Mouse (Mus musculus) intestine, embryonic 15.5 days (tissue): ENCODE results near the gene Mical1. TPM values are rescaled to one million over a fixed set of nuclear protein-coding genes. Genes with fewer than 3 reads are reported as not detected.

Source experiments
- ATAC-seq: fragments of 200-750 bp; cut with Nextera tagmentation; 2 replicates; pipeline ENCODE4 v1.8.0; 2017; ENCODE audit warnings: moderate TSS enrichment, moderate library complexity
- H3K27ac ChIP-seq: fragments of 300-500 bp; sonication (generic); 2 replicates; pipeline ENCODE4 v1.5.1; 2015; ENCODE audit warnings: mild to moderate bottlenecking, inconsistent platforms
- H3K27me3 ChIP-seq: fragments of 300-500 bp; sonication (generic); replicated peaks from 2 replicates; pipeline ENCODE4 v1.6.1; 2015; ENCODE audit warnings: inconsistent platforms
- H3K36me3 ChIP-seq: fragments of 300-500 bp; sonication (generic); 2 replicates; pipeline ENCODE4 v1.6.1; 2015; ENCODE audit warnings: inconsistent platforms
- H3K4me1 ChIP-seq: fragments of 300-500 bp; sonication (generic); replicated peaks from 2 replicates; pipeline ENCODE4 v1.6.1; 2015; ENCODE audit warnings: inconsistent platforms
- H3K4me2 ChIP-seq: fragments of 300-500 bp; sonication (generic); replicated peaks from 2 replicates; pipeline ENCODE4 v1.6.1; 2015; ENCODE audit warnings: mild to moderate bottlenecking, inconsistent platforms
- H3K4me3 ChIP-seq: fragments of 300-500 bp; sonication (generic); replicated peaks from 2 replicates; pipeline ENCODE4 v1.5.1; 2015; ENCODE audit warnings: inconsistent platforms
- H3K9ac ChIP-seq: fragments of 300-500 bp; sonication (generic); 2 replicates; pipeline ENCODE4 v1.6.1; 2015; ENCODE audit warnings: inconsistent platforms
- H3K9me3 ChIP-seq: fragments of 300-500 bp; sonication (generic); 2 replicates; pipeline ENCODE4 v1.6.1; 2016; ENCODE audit warnings: inconsistent platforms
- WGBS: fragments of 180-500 bp; shearing (Covaris S2); methylation state at CpG from one replicate; pipeline ENCODE4 v1.1.7; 2015; 5-methylcytosine and 5-hydroxymethylcytosine counted together
- polyA plus RNA-seq: library from polyadenylated mRNA; unstranded; fragments of >200 nt; fragmentation: Nextera tagmentation; extraction: Ambion mirVana; gene quantifications from 2 replicates; pipeline ENCODE4 v1.2.1, GENCODE M21; 2015

The Mical1 gene
- polyA plus RNA-seq, 1 experiment from 2014 or later: 26.6 TPM

DNA sequence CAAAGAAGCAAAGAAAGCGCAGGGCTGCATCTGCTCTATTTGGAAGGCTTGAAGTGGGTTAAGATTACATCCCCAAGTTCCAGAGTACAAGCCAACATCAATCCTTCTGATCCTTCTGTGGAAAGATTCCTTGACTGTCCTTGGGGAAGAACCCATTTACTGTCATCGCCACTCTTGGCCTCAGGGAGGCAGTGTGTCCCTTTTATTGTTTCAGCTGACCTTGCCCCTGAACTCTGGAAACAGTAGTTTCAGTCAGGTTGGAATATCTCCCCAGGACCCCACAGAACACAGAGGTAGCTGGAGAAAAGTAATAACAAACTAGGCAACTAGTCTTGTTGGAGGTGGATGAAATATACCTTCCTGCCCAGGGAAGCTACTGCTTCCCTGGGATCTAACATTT is 33.0 kb downstream of the Mical1 start:
- H3K27me3 ChIP-seq: no peaks in the 10 kb centered on the region
- H3K9ac ChIP-seq: no peak overlapping the region
- ATAC-seq: no peak
- H3K4me1 ChIP-seq: no peaks in the 10 kb centered on the region
- no peak overlapping the region for H3K4me3 ChIP-seq
- no peaks in the 10 kb centered on the region for H3K9me3 ChIP-seq
- no peaks in the 10 kb centered on the region for H3K36me3 ChIP-seq
- WGBS: 31% methylated on average over 2 of the region's 2 CpGs
- no peak overlapping the region for H3K4me2 ChIP-seq
- H3K27ac ChIP-seq: no peak overlapping the region

DNA sequence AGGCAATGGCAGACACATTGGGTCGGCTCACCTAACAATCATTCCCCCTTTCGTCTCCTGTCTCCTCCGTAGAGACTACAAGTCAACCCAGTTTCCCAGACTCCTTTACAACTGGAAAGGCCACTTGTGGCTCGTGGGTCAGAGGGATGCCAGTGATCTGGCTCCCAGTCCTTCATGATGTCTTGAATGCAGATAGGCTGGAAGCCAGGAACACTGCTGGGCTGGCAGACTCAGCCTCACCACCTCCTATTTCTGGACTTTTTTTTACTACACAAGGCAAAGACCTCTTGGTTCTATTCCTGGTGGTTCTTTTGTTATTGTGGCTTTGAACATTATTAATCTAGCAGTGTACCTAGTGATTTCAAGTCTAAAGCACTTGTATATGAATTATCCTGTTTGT is 38.2 kb downstream of the Mical1 start:
- no peak overlapping the region for H3K9ac ChIP-seq
- H3K4me3 ChIP-seq: no peak overlapping the region
- no peak overlapping the region for H3K4me2 ChIP-seq
- no peak overlapping the region for H3K27ac ChIP-seq
- ATAC-seq: no peak
- no peaks in the 10 kb centered on the region for H3K36me3 ChIP-seq
- H3K9me3 ChIP-seq: no peaks in the 10 kb centered on the region
- H3K4me1 ChIP-seq: no peaks in the 10 kb centered on the region
- no peaks in the 10 kb centered on the region for H3K27me3 ChIP-seq
- 79% methylated on average over 4 of the region's 4 CpGs for WGBS

DNA sequence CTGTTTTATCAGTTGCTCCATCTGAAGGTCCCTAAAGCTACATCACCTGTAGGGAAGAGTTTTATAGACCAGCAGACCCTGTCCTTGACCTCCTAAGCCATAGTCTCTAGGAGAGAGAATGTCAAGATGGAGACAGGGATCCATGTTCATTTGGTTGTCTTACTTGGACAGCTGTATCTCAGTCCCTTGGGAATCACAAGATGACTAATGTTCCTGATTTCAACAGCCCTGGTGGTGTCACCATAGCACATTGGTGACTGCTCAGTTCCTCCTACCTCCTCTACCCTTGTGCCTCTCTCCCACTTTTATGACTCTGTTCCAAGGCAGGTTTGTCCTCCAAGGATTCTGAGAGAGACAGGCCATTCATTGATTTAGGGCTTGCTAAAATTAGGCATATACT is 38.8 kb downstream of the Mical1 start:
- Histone ChIP-seq H3K4me3 (no peak overlapping the region), H3K27me3 (no peaks in the 10 kb centered on the region), H3K27ac (no peak overlapping the region), H3K4me1 (no peaks in the 10 kb centered on the region), H3K9ac (no peak overlapping the region), H3K4me2 (no peak overlapping the region), H3K36me3 (no peaks in the 10 kb centered on the region), H3K9me3 (no peaks in the 10 kb centered on the region)
- no peak for ATAC-seq

DNA sequence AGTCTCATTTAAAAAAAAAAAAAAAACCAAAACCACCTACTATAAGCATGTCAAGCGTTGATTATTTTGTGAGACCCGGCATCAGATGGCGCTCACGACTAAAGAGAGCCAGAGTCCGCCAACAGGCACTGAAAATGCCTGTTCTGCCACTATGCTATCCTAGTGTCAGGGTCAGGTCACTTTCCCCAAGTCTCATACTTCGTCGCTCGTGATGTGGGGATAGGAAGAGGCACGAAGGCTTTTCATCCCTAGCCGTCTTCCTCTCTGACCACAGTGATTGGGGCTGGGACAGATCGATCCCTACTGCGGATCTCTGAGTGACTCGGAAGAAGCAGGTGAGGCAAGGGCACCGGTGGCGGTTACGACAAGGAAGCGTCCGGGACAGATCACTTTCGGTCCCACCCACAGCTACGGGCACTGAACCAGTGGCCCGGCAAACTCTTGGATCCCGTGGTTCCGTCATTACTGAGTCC is 42.4 kb downstream of the Mical1 start:
- Histone ChIP-seq H3K9ac (peak overlapping the region; percentile 47), H3K4me1 (0 out of 2 replicates have a peak, but pooled peaks cover 4% of the 10 kb centered on the region), H3K36me3 (no peaks in the 10 kb centered on the region), H3K27ac (peak overlapping the region; percentile 94), H3K4me3 (peak overlapping the region; percentile 96), H3K9me3 (no peaks in the 10 kb centered on the region), H3K27me3 (no peaks in the 10 kb centered on the region), H3K4me2 (peak overlapping the region; percentile 73)
- 0% methylated on average over 23 of the region's 23 CpGs for WGBS
- ATAC-seq: peak; percentile 80

DNA sequence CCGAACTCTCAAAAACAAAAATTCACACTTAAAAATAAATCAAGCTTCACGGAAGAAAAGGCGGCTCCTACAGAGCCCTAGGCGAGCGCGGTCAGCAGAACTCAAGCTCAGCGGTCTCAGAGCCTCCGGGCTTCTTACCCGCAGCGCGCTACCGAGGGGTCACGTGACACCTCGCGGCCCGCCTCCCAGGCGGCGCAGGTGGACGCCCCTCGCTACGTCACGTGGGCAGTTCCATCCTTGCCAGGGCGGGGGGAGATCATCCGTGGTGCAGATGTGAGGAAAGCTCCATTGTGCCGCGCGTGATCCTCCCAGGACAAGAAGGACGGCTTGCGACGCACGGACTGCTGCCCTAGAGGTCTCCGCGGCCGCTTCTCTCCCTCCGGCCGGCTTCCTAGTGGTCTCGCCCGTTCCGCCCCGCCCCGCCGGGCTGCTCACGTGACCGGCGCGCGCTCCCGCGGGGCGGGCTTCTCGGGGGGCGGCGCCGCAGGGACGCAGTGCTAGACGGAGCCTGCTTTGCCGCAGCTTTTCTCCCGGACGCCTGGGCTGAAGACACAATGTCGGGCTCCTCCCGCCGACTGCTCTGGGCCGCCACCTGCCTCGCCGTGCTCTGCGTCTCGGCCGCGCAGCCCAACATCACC is 43.0 kb downstream of the Mical1 start, which contains the start of gene Cd164:
TSS of gene Cd164 (plus strand) at position 434 of the 638 bp plus-strand sequence.
- Histone ChIP-seq H3K9ac (peak within 1 kb of the TSS; percentile 94), H3K4me2 (peak within 1 kb of the TSS; percentile 73), H3K4me1 (0 out of 2 replicates have a peak, but pooled peaks cover 7% of the 10 kb centered on the region), H3K36me3 (no peaks in the 10 kb centered on the region), H3K9me3 (no peaks in the 10 kb centered on the region), H3K4me3 (peak within 1 kb of the TSS; percentile 96), H3K27me3 (no peaks in the 10 kb centered on the region), H3K27ac (peak within 1 kb of the TSS; percentile 94)
- ATAC-seq: peak; percentile 95
- WGBS: 0% methylated on average over 68 of the region's 69 CpGs

DNA sequence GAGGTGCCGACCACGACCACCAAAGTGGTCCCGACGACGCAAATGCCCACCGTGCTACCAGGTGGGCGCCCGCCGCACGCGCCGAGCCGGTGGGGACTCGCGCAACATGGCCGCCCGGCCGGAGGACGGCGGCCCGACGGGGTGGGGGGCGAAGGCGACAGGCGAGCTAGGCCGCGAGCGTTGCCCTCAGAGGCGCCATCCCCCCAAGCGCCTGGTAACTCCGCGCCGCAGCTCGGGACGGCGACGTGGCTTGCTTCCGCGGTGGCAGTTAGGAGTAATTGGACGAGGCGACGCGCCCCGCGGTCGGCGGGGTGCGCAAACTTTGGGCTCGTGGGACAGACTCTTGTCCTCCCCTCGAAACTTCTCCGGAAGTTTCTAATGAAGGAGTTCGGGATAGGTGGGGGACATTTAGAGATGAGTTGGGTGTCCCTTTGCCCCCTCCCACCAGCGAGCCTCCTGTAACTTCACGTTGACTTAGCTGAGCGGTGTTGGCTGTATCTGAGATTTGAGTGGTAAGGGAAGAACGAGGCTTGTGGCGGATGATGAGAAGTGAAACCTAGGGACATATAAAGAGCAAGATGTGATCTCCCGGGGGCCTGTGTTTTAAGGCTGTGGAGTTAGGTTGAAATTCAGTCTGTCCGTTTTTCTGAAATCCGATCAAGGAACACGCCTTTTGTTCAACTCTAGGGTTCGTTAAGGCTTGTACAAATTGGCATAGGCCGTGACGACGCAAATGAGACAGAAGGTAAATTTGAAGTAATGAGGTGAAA is 43.7 kb downstream of the Mical1 start:
- H3K4me1 ChIP-seq: 0 out of 2 replicates have a peak, but pooled peaks cover 7% of the 10 kb centered on the region
- under 1% methylated on average over 64 of the region's 65 CpGs for WGBS
- peak; percentile 64 for ATAC-seq

DNA sequence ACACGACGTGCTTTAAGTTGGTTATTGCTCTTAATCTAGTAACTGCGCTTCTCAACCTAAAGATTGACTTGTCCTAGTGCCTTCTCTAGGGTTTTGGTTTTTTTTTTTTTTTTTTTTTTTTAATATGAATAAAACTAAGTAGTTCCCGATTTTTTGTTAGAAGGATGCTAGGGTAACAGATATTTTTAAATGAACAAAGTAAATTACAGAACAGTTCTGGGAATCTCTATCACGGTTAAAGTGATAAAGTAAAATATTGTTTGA is 44.2 kb downstream of the Mical1 start:
- no peaks in the 10 kb centered on the region for H3K9me3 ChIP-seq
- WGBS: under 1% methylated on average over 5 of the region's 5 CpGs
- H3K4me2 ChIP-seq: peak overlapping the region; percentile 73
- H3K36me3 ChIP-seq: peaks cover 4% of the 10 kb centered on the region; the same call in 1 of the 2 replicates
- ATAC-seq: no peak
- peak overlapping the region; percentile 96 for H3K4me3 ChIP-seq
- peak overlapping the region; percentile 94 for H3K9ac ChIP-seq
- no peak overlapping the region for H3K27ac ChIP-seq
- H3K4me1 ChIP-seq: peaks cover 9% of the 10 kb centered on the region; the same call in 1 of the 2 replicates
- H3K27me3 ChIP-seq: no peaks in the 10 kb centered on the region

More for the DNA sequence above, 43.7 kb downstream of the Mical1 start:
- no peaks in the 10 kb centered on the region for H3K27me3 ChIP-seq
- H3K27ac ChIP-seq: peak overlapping the region; percentile 94
- no peaks in the 10 kb centered on the region for H3K9me3 ChIP-seq
- H3K4me3 ChIP-seq: peak overlapping the region; percentile 96
- peaks cover 4% of the 10 kb centered on the region; the same call in 1 of the 2 replicates for H3K36me3 ChIP-seq
- peak overlapping the region; percentile 94 for H3K9ac ChIP-seq
- H3K4me2 ChIP-seq: peak overlapping the region; percentile 73

DNA sequence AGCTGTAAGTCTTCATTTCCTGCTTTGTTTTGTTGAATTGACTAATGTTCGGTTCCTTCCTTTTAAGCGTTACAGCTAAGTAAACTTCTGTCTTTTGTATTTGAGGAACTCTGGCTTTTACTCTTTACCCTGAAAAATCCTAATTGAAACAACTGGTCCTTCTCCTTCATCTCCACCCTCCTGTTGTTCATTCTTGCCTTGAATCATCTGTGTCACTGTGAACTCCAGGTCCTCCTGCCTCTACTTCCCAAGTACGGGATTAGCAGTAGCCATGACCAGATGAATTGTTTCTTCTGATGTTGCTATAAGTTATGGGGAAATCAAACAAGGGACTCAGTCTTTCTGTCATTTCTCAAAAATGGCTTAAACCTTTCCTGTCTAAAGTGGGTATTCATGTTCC is 47.3 kb downstream of the Mical1 start:
- Histone ChIP-seq H3K9me3 (no peaks in the 10 kb centered on the region), H3K27ac (no peak overlapping the region), H3K4me3 (no peak overlapping the region), H3K9ac (no peak overlapping the region), H3K4me2 (no peak overlapping the region), H3K27me3 (no peaks in the 10 kb centered on the region), H3K4me1 (peaks cover 10% of the 10 kb centered on the region; the same call in 1 of the 2 replicates), H3K36me3 (peaks cover 10% of the 10 kb centered on the region; the same call in 1 of the 2 replicates)
- 55% methylated on average over 3 of the region's 3 CpGs for WGBS
- ATAC-seq: no peak

DNA sequence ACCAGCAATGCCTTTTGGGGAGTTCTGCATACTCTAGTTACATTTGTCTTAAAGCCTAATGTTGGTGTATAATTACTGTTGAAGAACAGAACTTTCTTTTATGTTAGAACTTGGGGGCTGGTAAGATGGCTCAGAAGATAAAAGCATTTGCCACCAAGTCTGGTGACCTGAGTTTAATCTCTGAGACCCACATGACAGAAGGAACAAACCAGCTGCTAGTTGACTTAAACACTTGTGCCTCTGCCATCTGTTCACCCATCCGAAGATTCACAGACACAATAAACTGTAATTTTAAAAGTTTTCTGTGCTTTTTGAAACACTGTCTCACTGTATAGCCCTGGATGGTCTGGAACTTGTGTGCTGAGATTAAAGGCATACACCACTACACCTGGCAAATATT is 49.6 kb downstream of the Mical1 start:
- Histone ChIP-seq H3K4me3 (no peak overlapping the region), H3K9me3 (no peaks in the 10 kb centered on the region), H3K27me3 (no peaks in the 10 kb centered on the region), H3K9ac (no peak overlapping the region), H3K4me1 (peaks cover 10% of the 10 kb centered on the region; the same call in 1 of the 2 replicates), H3K4me2 (no peak overlapping the region), H3K27ac (no peak overlapping the region), H3K36me3 (peaks cover 15% of the 10 kb centered on the region; the same call in 1 of the 2 replicates)
- 68% methylated on average over 1 of the region's 1 CpGs for WGBS
- no peak for ATAC-seq

DNA sequence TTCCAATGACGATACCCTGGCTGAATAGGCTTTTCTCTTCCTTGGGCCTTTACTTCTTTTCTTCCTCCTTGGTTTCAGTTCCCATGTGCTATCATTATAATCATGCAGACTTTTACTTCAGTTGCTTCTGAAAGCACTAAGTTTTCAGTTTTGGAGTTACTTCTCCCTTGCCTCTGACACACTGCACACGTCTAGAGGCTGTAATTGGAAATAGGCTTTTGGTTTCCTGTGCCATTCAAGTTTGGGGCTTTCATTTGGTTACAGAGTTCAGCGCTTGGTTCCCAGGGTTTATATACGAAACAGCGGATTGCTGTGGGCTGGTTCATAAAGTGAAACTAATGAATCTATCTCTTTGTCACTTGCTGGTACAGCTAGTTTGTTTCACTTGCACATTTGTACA is 53.9 kb downstream of the Mical1 start:
- Histone ChIP-seq H3K27ac (no peak overlapping the region), H3K27me3 (no peaks in the 10 kb centered on the region), H3K9me3 (no peaks in the 10 kb centered on the region), H3K4me1 (peaks cover 3% of the 10 kb centered on the region; the same call in 1 of the 2 replicates), H3K9ac (no peak overlapping the region), H3K36me3 (peaks cover 21% of the 10 kb centered on the region; the same call in 1 of the 2 replicates), H3K4me3 (no peak overlapping the region), H3K4me2 (no peak overlapping the region)
- WGBS: 85% methylated on average over 5 of the region's 5 CpGs
- ATAC-seq: no peak

DNA sequence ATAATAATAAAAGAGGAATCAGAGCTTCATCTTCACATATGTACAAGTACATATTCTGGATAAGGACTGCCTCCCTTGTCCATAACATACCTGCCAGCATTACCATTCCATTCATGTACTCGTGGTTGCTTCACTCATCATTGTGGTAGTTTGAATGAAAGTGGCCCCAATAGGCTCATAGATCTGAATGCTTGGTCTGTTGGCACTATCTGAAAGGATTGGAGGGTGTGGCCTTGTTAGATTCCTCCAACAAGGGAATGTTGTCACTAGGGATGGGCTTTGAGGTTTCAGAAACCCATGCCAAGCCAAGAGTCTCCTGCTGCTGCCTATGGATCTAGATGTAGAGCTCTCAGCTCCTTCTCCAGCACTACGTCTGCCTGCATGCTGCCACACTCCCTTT is 59.9 kb downstream of the Mical1 start:
- Histone ChIP-seq H3K4me2 (no peak overlapping the region), H3K9me3 (no peaks in the 10 kb centered on the region), H3K36me3 (peaks cover 16% of the 10 kb centered on the region; the same call in 1 of the 2 replicates), H3K9ac (no peak overlapping the region), H3K27me3 (no peaks in the 10 kb centered on the region), H3K4me1 (no peaks in the 10 kb centered on the region), H3K27ac (no peak overlapping the region), H3K4me3 (no peak overlapping the region)
- WGBS: 93% methylated on average over 2 of the region's 2 CpGs
- ATAC-seq: no peak
